Mouse (Mus musculus) ovary, postnatal 14 days (tissue): ENCODE measurements around the gene Rps18.
"Not testable (repeated sequence)": the region's sequence is repeated elsewhere in the genome, so short reads cannot be mapped to it uniquely, and the experiment has no call there.

ENCODE experiments used
- DNase-seq: peaks from one replicate; pipeline ENCODE4 v3.0.0; 2022; ENCODE audit warnings: low spot score

Gene Rps18

GRCm38 (mm10) chr17:33903911-33904651 lies 51.7 kb downstream of the Rps18 start:
- not testable (repeated sequence) for DNase-seq

- DNase-seq: no peak
Observed at GRCm38 (mm10) chr17:33902491-33902890, 53.3 kb downstream of the Rps18 start.

- DNase-seq: no peak
Observed at GRCm38 (mm10) chr17:33902079-33902478, 53.7 kb downstream of the Rps18 start.
